Mouse (Mus musculus): ENCODE data around the gene Nhej1.

The Nhej1 gene

DNA sequence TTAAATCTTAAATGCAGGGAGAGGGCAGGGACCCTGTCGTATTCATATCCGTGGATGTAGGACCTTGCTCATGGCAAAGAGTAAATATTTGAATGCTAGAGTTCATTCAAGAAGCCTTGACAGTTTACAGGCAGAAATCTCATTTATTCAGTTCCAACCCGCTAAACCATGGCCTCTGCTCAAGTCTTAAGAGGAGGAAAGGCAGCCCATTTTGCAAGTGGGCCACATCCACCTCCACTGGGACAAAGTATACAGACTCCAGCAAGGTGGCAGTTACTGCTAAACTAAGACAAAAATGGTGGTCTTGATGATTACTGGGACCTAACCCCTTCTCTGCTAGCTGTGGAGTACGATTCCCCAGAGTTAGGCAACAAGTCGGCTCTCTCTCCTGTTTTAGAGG, 418 bp upstream of the Nhej1 start:
- DNase-seq (ENCODE audit: low spot score) = no peak

DNA sequence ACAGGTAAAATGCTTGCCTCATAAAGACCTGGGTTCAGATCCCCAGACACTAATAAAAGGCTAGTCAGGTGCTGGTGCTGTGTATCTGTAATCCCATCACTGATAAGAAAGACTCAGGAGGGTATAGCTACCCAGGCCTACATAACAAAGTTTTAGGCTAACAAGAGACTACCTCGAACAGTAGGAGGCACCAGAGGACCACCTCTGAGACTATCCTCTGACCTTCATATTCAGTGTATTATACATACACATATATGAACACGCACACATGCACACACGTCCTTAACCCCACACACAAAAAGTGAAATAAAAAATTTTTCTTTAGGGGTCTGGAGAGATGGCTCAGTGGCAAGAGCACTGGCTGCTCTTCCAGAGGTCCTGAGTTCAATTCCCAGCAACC, 2.8 kb downstream of the Nhej1 start:
- no peak for DNase-seq (ENCODE audit: low spot score)

GRCm38 (mm10) chr1:75052091-75052490, 72.9 kb downstream of the Nhej1 start:
- DNase-seq (ENCODE audit: low spot score) = no peak

- no peak for DNase-seq (ENCODE audit: low spot score)
These were observed 73.6 kb downstream of the Nhej1 start for GRCm38 (mm10) chr1:75051428-75051827.

- DNase-seq (ENCODE audit: low spot score) = no peak
These were observed 76.4 kb downstream of the Nhej1 start for GRCm38 (mm10) chr1:75048571-75048970.

DNA sequence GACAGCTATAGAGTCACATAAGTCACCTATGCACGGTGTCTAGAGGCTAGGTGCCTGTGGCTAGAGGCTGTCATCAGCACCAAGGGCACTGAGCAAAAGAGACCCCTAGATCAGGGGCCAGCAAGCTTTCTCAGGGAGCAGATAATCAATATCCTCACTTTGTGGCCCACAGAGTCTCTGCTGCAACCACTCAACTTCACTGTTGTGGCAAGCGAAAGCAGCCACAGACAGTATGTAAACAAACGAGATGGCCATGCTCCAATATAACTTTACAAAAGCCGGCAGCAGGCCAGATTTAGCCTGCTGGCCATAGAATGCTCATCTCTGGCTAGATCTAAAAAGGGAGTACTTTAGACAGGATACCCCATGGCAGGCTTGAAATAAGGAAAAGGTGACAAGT, 77.0 kb downstream of the Nhej1 start:
- no peak for DNase-seq (ENCODE audit: low spot score)

- peak; percentile 19 for DNase-seq (ENCODE audit: low spot score)
These were observed 84.6 kb downstream of the Nhej1 start for GRCm38 (mm10) chr1:75040429-75040828.

- DNase-seq (ENCODE audit: low spot score) = no peak
These were observed 93.0 kb downstream of the Nhej1 start for GRCm38 (mm10) chr1:75032041-75032440.

DNA sequence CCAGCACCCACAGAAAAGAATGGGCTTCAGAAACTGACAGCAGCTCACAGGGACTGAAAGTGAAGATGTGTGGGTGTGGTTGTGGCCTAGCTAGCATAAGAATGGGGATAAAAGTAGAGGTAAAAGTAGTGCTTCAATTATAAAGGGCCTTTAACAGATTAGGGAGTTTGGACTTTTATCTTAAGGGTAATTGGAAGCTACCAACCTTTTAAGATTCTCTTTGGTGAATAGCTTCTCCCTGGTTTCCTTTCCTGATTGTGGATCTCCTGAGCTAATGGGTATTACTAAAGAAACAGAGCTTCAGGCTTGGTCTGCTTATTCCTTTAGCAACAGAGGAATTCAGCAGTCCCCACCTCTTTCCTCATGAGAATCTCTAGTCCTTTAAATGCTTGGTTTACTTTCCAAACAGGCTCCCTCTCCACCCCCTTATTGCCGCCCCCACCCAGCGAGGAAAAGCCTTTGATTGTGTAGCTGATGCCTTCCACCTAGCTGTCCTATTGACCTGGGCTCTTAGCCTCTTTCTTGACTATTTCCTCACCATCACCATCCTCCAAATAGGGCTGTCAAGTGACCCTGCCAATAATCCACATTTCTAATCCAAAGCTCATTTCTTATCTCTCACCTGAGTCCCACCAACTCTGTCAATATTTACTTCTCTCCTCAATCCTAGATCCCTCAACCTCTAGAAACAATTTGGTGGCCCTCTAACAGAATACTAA, 97.8 kb downstream of the Nhej1 start:
- DNase-seq (ENCODE audit: low spot score) = no peak

DNA sequence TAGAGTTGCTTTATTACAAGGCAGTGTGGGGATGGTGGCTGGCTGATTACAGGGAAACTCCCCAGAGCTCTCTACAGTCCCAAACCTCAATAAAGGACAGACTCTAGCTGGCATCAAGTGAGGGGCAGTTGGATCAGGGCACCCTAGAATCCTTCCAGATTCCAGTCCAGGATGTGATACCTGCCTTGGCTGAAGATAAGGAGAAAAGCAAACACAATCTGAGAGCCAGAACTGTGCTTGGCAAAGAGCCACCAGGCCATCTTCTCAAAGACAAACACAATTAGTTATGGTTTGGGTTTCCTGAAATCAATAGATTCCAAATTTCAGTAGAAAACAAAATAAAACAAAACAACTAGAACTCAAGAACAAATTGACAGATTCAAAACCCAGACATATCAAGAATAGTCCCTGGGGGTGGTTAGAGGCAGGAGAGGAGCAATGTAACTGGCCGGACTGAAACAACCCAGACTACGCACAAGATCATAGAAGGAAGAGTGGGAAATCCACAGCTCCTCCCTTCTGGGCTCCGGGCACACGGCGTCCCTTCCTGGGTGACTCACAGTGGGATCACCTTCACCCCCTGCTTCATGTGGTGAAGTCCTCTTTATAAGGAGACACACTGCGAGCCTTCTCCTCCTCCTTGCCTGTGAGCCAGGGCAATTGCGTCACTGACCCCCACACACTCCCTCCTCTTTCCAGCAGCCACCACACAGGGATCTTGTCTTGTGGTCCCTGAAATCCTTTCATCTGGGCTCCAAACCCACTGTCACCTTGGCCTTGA, 100.4 kb downstream of the Nhej1 start:
- peak; percentile 68 for DNase-seq (ENCODE audit: low spot score)

- DNase-seq (ENCODE audit: low spot score) = no peak
These were observed 102.8 kb downstream of the Nhej1 start for GRCm38 (mm10) chr1:75022216-75022615.

DNA sequence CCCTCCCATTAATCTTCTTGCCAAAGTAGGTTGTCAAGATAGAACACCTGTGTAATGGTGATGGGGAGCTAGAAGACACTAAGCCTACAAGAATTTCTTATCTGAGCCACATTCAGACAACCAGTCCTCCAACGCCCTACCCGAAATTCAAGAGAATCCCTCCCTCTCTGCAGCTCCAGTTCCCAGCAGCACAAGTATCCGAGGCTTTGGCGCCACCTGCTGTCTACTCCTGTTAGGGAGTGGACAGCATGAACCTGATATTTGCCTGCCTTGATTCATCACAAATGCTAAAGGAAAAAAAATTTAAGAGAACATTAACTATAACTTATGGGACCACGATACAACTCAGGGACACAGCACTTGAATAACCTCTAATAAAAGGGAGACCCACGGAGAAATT, 108.2 kb downstream of the Nhej1 start:
- DNase-seq (ENCODE audit: low spot score) = peak; percentile 54

DNA sequence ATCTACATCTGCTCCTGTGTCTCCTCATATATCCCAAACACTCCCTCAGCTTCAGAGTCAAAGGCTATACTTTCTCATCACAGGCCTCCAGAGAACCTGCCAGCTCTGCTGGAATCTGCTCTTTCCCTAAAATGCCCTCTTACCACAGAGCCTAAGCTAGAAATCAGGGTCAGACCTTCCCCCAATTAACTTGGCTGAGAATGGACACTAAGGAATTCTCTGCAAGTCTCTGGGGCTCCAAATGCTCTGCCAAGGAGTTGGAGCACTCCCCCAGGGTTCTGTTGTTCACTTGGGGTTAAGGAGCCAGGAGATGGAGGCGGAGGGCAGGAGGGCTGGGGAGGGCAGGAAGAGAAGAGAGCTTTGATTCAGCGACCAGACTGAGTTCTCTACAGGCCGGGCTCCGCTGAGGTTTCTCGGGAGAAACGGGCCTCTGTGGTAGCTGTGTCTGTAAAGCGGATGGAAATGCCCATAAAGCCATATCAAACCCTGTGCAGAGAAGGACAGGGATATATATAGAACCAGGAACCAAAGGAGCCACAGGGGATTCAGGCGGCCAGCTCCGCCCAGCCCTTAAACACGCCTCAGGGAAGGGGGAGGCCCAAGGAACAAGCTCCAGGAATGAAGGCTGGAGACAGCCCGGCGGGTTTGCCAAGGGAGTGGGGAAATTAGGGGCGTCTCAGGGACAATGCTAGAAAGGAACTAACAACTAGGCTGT, 109.3 kb downstream of the Nhej1 start:
- peak; percentile 25 for DNase-seq (ENCODE audit: low spot score)

DNA sequence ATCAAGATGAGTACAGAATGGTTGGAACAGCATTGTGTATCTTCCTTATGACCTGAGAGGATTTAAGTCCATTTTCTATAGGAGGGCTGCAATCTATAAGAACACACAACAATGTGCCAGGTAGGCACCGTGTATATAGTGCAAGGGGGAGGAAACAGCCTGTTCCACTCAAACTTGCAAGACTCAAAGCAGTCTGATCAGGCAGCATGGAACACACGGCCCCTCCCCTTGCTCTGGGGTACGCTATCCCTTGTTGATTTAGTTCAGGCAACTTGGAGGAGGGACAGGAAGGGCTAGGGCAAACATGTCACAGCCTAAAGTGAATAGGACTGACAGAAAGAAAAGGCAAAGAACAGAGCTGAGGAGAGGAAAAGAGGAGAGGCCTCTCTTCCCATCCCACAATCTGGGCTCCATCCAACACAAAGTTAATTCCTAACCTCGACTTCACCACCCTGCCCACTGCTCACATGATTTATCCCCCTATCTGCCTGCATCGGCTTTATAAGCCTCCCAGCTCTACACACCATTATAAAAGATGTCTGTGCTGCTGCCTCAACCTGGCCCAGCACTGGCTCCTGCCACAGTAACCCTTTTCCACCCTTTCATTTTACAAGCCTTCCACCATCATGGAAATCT, 110.7 kb downstream of the Nhej1 start:
- no peak for DNase-seq (ENCODE audit: low spot score)

DNA sequence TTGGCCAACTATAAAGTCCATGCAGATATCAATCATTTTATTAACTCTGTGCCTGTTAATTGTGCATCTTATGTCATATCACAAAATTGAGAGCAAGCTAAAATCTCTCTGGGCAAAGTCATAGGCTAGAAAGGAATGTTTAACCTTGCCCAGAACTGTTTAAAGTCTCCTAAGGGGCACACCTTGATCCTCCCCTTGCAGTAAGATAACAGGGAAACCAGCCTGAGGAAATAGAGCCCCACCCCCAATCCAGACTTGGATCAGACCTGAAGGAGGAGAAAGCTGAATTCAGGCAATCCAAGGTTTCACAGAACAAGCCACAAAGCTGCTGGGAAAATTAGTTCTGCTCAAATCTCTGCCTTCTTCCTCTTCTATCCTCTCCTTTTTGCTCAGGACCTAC, 114.2 kb downstream of the Nhej1 start:
- no peak for DNase-seq (ENCODE audit: low spot score)

DNA sequence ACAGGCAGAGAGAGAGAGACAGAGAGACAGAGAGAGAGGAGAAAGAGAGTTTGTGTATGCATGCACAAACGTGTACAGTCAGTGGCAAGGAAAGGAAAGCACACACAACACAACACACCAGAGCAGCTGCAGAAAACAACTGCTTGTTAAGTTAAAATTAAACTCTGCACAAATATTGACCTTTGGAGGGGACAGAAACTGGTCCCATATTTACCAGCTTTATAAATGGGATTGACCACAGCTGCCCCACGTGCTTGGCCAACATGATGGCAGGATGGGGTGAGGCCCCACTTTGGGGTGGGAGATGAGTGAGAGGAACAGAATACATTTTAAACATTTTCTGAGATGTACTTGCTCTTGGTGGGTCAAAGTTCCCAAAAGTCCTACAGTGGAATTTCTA, 114.8 kb downstream of the Nhej1 start:
- DNase-seq (ENCODE audit: low spot score) = no peak

- DNase-seq (ENCODE audit: low spot score) = no peak
These were observed 119.0 kb downstream of the Nhej1 start for GRCm38 (mm10) chr1:75006016-75006415.

- no peak for DNase-seq (ENCODE audit: low spot score)
These were observed 123.8 kb downstream of the Nhej1 start for GRCm38 (mm10) chr1:75001183-75001582.

DNA sequence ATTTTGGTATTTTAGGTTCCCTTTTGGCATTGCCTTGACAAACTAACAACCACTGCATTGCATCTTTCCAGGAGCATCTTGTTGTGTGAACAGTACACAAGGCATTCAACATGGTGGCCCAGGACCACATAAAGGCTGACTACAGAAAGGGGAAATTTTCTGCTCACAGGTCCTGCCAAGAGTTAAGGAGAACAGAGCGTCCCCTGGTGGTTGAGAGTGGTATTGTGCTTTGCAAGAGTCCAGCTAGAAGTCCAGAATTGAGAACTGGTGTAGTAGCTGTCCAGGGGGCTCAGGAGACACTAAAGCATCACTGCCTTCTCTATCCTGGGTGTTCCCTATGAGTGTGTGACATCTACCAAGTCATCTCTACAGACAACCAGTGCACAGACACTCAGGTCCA, 124.5 kb downstream of the Nhej1 start:
- no peak for DNase-seq (ENCODE audit: low spot score)

GRCm38 (mm10) chr1:74999173-74999572, 125.8 kb downstream of the Nhej1 start:
- DNase-seq (ENCODE audit: low spot score) = no peak

- no peak for DNase-seq (ENCODE audit: low spot score)
These were observed 127.8 kb downstream of the Nhej1 start for GRCm38 (mm10) chr1:74997231-74997630.

DNA sequence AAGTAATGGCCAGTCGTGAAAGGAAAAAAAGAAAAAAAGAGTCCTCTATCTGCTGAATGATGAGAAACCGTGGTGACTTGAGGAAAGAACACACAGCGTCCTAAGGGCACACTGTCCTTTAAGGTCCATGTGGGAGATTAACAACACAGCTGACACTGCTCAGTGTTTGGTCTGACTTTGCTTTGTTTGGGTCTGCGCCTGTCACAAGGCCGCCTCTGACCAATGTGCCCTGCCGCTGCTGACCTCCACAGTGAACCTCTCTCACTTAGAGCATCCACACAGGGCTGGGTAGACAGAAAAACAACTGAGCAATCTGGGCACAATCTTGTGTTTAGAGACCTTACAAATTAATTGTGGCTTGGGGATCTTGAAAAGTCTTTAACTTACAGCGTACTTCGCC, 148.0 kb downstream of the Nhej1 start:
- peak; percentile 74 for DNase-seq (ENCODE audit: low spot score)

GRCm38 (mm10) chr1:74975936-74976335, 149.1 kb downstream of the Nhej1 start:
- DNase-seq (ENCODE audit: low spot score) = no peak

Measured in ovary, adult 18-20 months (tissue).